Mouse (Mus musculus) kidney, adult 10 weeks (tissue): ENCODE data around the gene Adcy3. TPM values are rescaled to one million over a fixed set of nuclear protein-coding genes. Genes with fewer than 3 reads are reported as not detected.

Source experiments
- polyA plus RNA-seq: library from polyadenylated mRNA; stranded (reverse); fragments of 350-450 nt; fragmentation: Illumina TruSeq; extraction: RNeasy Lipid Tissue Mini Kit (QIAGEN cat#74804); gene quantifications from one replicate; pipeline ENCODE4 v1.2.3, GENCODE M21; 2014; ENCODE audit warnings: low read depth, low replicate concordance

Gene Adcy3
- 0.28 TPM for polyA plus RNA-seq

GRCm38 (mm10) chr12:4132941-4133846, at the start of gene Adcy3:
Adcy3 (plus strand) TSS chr12:4133103.

GRCm38 (mm10) chr12:4233572-4234508, 100.9 kb downstream of the Adcy3 start, which contains the start of the genes Ptrhd1 and Cenpo:
Ptrhd1 (plus strand) TSS chr12:4234027.
Cenpo (minus strand) TSS chr12:4234294.

Other genes with a start within 250 kb of the Adcy3 start
- not detected for gene Pomc, start 178.2 kb upstream of the Adcy3 start, polyA plus RNA-seq
- gene Efr3b, start 94.2 kb upstream of the Adcy3 start, polyA plus RNA-seq, result 0.81 TPM
- 2.5 TPM for gene Dnajc27, start 50.5 kb upstream of the Adcy3 start, polyA plus RNA-seq
- gene Ptrhd1, start 100.9 kb downstream of the Adcy3 start, polyA plus RNA-seq, result 4.2 TPM
- gene Cenpo, start 101.2 kb downstream of the Adcy3 start, polyA plus RNA-seq, result 3.2 TPM